Mouse (Mus musculus) ovary, postnatal 10 days (tissue): ENCODE results near the gene H2al1j.
"Not testable (repeated sequence)": the region's sequence is repeated elsewhere in the genome, so short reads cannot be mapped to it uniquely, and the experiment has no call there.

ENCODE experiments used
- DNase-seq: peaks from one replicate; pipeline ENCODE4 v3.0.0; 2022; ENCODE audit warnings: low spot score

The H2al1j gene

DNA sequence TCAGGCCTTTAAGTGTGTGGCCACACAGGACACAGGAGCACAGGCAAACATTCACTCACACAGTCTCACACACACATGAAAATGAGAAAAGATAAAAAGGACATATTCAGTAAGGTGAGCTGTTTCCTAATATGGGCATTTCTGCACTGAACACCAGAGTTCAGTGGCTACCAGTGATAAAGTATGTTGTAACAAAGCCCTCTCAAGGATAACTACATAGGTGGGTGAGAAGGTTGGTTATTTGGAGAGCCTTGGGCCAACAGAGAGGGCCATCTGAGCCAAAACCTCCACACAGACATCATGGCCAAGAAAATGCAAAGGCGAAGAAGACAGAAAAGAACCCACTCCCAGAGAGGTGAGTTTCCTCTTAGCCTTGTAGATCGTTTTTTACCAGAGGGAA, at the start of gene H2al1j:
H2al1j (plus strand) TSS at position 301 of the 400 bp plus-strand sequence.
- DNase-seq = not testable (repeated sequence)

DNA sequence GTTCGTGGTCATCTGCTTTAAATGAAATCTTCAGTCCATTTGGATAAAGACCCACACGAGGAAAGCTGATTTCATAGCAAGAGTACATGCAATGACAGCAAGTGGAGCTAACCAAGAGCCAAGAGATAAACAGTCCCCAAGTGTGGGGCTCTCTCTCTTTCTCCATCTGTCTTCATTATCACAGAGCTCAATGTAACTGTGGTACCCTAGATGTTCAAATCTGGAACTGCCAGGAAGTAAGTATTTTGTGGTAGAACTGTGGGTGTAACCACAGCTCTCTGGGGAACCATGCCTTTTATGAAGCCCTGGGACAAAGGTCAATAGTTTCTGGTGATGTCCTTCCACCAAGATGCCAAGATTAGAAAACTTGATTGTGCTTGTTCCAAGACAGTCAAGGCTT, 46.9 kb upstream of the H2al1j start:
- no peak for DNase-seq

GRCm38 (mm10) chrX:11288306-11288882, 39.2 kb upstream of the H2al1j start:
- no peak for DNase-seq

DNA sequence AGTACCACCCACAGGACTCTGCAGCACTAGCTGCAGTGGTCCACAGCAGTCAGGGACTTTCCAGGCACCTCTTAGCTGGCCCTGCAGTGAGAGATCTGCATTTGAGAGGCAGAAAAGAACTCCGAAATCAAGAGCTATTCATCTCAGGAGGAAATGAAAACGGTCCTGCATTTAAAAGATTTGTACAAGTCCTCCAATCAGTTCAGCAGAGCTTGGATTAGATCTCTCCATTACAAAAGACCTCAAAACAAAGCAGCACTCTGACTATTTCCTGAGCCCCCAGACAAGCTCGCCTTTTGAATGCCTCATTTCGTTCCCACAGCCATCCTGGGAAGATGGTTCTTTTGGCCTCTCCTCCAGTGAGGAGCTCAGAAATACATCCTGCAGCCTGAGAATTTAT, 38.4 kb upstream of the H2al1j start:
- no peak for DNase-seq

GRCm38 (mm10) chrX:11298957-11299356, 28.7 kb upstream of the H2al1j start, which contains the start of gene H2al1a:
TSS of gene H2al1a (plus strand) at chrX:11299257.
- DNase-seq = not testable (repeated sequence)

- not testable (repeated sequence) for DNase-seq
Observed at GRCm38 (mm10) chrX:11302132-11302531, 25.5 kb upstream of the H2al1j start, which contains the start of gene H2al1b. TSS of gene H2al1b (plus strand) at chrX:11302432.

DNA sequence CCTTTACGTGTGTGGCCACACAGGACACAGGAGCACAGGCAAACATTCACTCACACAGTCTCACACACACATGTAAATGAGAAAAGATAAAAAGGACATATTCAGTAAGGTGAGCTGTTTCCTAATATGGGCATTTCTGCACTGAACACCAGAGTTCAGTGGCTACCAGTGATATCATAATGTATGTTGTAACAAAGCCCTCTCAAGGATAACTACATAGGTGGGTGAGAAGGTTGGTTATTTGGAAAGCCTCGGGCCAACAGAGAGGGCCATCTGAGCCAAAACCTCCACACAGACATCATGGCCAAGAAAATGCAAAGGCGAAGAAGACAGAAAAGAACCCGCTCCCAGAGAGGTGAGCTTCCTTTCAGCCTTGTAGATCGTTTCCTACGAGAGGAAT, 22.3 kb upstream of the H2al1j start, which contains the start of gene H2al1c:
H2al1c (plus strand) TSS at position 301 of the 400 bp plus-strand sequence.
- not testable (repeated sequence) for DNase-seq

DNA sequence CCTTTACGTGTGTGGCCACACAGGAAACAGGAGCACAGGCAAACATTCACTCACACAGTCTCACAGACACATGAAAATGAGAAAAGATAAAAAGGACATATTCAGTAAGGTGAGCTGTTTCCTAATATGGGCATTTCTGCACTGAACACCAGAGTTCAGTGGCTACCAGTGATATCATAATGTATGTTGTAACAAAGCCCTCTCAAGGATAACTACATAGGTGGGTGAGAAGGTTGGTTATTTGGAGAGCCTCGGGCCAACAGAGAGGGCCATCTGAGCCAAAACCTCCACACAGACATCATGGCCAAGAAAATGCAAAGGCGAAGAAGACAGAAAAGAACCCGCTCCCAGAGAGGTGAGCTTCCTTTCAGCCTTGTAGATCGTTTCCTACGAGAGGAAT, 19.1 kb upstream of the H2al1j start, which contains the start of gene H2al1d:
H2al1d (plus strand) TSS at position 301 of the 400 bp plus-strand sequence.
- not testable (repeated sequence) for DNase-seq

DNA sequence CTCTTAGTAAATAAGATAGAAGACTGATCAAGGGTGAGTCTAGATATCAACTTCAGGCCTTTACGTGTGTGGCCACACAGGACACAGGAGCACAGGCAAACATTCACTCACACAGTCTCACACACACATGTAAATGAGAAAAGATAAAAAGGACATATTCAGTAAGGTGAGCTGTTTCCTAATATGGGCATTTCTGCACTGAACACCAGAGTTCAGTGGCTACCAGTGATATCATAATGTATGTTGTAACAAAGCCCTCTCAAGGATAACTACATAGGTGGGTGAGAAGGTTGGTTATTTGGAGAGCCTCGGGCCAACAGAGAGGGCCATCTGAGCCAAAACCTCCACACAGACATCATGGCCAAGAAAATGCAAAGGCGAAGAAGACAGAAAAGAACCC, 16.0 kb upstream of the H2al1j start, which contains the start of gene H2al1e:
H2al1e (plus strand) TSS at position 301 of the 400 bp plus-strand sequence.
- DNase-seq = not testable (repeated sequence)

GRCm38 (mm10) chrX:11314858-11315257, 12.8 kb upstream of the H2al1j start, which contains the start of gene H2al1f:
TSS of gene H2al1f (plus strand) at chrX:11315158.
- not testable (repeated sequence) for DNase-seq

DNA sequence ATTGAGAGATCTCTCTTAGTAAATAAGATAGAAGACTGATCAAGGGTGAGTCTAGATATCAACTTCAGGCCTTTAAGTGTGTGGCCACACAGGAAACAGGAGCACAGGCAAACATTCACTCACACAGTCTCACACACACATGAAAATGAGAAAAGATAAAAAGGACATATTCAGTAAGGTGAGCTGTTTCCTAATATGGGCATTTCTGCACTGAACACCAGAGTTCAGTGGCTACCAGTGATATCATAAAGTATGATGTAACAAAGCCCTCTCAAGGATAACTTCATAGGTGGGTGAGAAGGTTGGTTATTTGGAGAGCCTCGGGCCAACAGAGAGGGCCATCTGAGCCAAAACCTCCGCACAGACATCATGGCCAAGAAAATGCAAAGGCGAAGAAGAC, 9.7 kb upstream of the H2al1j start, which contains the start of gene H2al1g:
H2al1g (plus strand) TSS at position 301 of the 400 bp plus-strand sequence.
- DNase-seq = not testable (repeated sequence)

DNA sequence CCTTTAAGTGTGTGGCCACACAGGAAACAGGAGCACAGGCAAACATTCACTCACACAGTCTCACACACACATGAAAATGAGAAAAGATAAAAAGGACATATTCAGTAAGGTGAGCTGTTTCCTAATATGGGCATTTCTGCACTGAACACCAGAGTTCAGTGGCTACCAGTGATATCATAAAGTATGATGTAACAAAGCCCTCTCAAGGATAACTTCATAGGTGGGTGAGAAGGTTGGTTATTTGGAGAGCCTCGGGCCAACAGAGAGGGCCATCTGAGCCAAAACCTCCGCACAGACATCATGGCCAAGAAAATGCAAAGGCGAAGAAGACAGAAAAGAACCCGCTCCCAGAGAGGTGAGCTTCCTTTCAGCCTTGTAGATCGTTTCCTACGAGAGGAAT, 6.4 kb upstream of the H2al1j start, which contains the start of gene H2al1h:
H2al1h (plus strand) TSS at position 301 of the 400 bp plus-strand sequence.
- DNase-seq = not testable (repeated sequence)

GRCm38 (mm10) chrX:11324359-11324758, 3.3 kb upstream of the H2al1j start, which contains the start of gene H2al1i:
TSS of gene H2al1i (plus strand) at chrX:11324659.
- DNase-seq = not testable (repeated sequence)

- DNase-seq = no peak
Observed at GRCm38 (mm10) chrX:11345762-11346161, 18.1 kb downstream of the H2al1j start.

DNA sequence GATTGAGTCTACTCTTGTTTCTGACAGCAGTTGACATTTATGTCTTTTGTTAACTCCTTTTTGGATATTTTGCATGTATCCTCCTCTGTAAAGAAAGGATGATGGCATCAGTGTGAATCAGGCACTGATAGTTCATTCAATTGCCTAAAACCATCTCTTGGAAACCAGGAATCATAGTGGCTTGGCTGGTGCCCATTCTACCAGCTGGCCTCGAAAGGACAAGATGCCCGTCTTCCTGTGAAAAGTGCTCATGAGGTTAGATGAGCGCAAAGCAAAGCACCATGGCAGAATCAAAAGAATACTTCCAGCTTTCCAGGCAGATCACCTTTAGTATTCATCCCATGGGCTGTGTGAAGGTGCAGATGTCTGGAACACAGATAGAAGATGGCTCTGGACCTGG, 19.1 kb downstream of the H2al1j start:
- DNase-seq = no peak

GRCm38 (mm10) chrX:11360823-11361222, 33.2 kb downstream of the H2al1j start:
- DNase-seq = no peak

DNA sequence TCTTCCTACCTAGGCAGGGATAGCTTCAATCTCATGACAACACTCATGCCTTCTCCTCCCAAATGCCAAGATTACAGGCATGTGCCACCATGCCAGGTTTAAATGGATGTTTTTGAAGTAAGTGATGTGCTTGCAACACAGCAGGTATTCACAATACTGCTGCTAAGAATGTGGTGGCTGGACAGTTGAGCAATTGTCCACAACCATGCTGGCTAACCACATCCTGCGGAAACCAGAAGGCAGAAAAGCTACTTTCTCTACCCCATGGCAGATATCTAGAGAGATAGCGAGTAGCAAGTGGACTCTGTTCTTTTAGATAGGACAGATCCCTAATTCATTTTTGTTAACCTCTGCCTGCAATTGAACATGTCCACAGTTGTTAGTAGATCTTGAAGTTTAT, 33.6 kb downstream of the H2al1j start:
- DNase-seq = no peak

DNA sequence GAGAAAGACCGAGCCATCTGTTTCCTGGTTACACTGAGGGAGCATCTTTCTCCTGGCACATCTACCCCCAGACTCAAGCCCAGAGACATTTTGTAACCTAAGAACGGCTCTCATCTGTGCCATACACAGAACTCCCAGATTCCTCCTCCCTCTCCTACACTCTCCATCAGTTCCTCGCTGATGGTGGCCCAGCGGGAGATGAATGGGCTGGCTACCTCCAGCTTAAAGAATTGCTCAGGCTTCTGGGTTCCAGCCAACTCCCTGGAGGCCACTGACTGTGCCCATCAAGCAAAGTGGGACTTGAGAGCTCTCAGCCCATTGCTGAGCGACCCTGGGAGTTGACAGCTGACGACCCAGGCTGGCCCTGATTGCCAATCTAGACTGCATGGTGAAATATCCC, 36.3 kb downstream of the H2al1j start:
- no peak for DNase-seq

- no peak for DNase-seq
Observed at GRCm38 (mm10) chrX:11365151-11365550, 37.5 kb downstream of the H2al1j start.
